Mouse (Mus musculus) small intestine, adult 2 months (tissue): ENCODE measurements around the gene Strada. TPM values are rescaled to one million over a fixed set of nuclear protein-coding genes. Genes with fewer than 3 reads are reported as not detected.
"Not testable (repeated sequence)": the region's sequence is repeated elsewhere in the genome, so short reads cannot be mapped to it uniquely, and the experiment has no call there.

Experiments
- H3K27ac ChIP-seq: fragments of 200-500 bp; 2 replicates; pipeline ENCODE4 v1.5.1; 2012; ENCODE audit warnings: low read depth, low read length, control low read depth, inconsistent platforms; ENCODE audit not compliant: insufficient read depth
- H3K27me3 ChIP-seq: fragments of 200-500 bp; 2 replicates; pipeline ENCODE4 v1.6.1; 2012; ENCODE audit warnings: mild to moderate bottlenecking, moderate library complexity, low read length, inconsistent platforms; ENCODE audit not compliant: control insufficient read depth, insufficient read depth
- H3K36me3 ChIP-seq: fragments of 200-500 bp; 2 replicates; pipeline ENCODE4 v1.6.1; 2012; ENCODE audit warnings: mild to moderate bottlenecking, low read length, control low read depth, inconsistent platforms; ENCODE audit not compliant: control insufficient read depth, insufficient read depth
- H3K4me1 ChIP-seq: fragments of 200-500 bp; 2 replicates; pipeline ENCODE4 v1.6.1; 2012; ENCODE audit warnings: low read length, inconsistent platforms, mixed read lengths; ENCODE audit not compliant: control insufficient read depth, insufficient read depth, insufficient read length
- H3K4me3 ChIP-seq: fragments of 200-500 bp; 2 replicates; pipeline ENCODE4 v1.5.1; 2012; ENCODE audit warnings: low read depth, mild to moderate bottlenecking, control low read depth, inconsistent platforms, low read length, moderate library complexity
- CTCF ChIP-seq: fragments of 200-500 bp; IDR thresholded peaks from 2 replicates; pipeline ENCODE4 v1.5.1; 2012; ENCODE audit warnings: low read depth, mild to moderate bottlenecking, control low read depth, inconsistent platforms, low read length, moderate library complexity, mixed read lengths; ENCODE audit not compliant: insufficient replicate concordance, insufficient read length; ENCODE audit errors: extremely low read depth
- POLR2A ChIP-seq: fragments of 200-500 bp; IDR thresholded peaks from 2 replicates; pipeline ENCODE4 v1.6.1; 2012; ENCODE audit warnings: low read depth, mild to moderate bottlenecking, control low read depth, inconsistent platforms, low read length, moderate library complexity
- WGBS: fragments of 180-500 bp; shearing (Covaris S2); methylation state at CpG from one replicate; pipeline ENCODE4 v1.1.7; 2018; 5-methylcytosine and 5-hydroxymethylcytosine counted together
- polyA plus RNA-seq: library from polyadenylated mRNA; depleted of rRNA; stranded (reverse); fragments of >200 nt; gene quantifications from 2 replicates; pipeline ENCODE4 v1.2.3, GENCODE M21; 2012

The Strada gene
- polyA plus RNA-seq, 1 experiment = 7.4 TPM

DNA sequence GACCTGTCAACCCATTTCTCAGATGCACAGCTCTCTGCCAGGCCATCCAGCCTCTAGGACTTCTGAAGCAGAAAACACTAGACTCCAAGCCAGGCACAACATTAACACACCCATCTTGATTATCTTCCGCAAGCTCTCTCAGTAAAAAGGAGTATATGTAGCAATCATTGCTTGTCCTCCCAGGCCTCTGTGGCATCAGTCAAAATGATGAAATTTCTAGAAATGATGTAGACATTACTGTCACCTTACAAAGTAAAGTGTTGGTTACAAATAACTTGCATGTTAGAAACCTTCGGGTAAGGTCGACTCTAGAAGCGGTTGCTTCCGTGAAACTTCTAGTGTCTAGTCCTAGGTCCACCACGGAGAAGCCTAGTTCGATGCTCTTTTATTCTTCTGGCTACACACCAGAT lies 13.5 kb upstream of the Strada start:
- Histone ChIP-seq H3K36me3 (peaks cover 15% of the 10 kb centered on the region), H3K27ac (peak overlapping the region; percentile 67), H3K27me3 (no peaks in the 10 kb centered on the region), H3K4me3 (no peak overlapping the region), H3K4me1 (peaks cover 6% of the 10 kb centered on the region; the same call in 1 of the 2 replicates)
- TF ChIP-seq POLR2A = no peak
- TF ChIP-seq CTCF = no peak
- 5% methylated on average over 7 of the region's 7 CpGs for WGBS

DNA sequence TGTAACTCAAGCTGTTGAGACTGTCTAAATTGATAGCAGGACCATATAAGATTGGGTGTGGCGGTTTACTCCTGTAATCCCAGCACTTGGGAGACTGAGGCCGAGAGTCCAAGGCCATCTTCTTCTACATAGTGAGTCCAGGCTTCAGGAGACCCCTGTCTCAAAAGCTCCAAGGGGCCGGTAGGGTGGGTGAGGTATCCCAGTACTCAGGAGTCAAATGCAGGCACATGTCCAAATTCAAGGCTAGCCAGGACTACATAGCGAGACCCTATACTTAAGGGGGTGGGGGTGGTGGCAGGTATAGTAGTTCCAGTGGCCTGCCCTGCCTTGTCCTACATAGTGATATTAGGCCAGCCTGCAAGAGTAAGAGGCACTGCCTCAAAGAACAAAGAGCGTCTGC lies 12.9 kb upstream of the Strada start:
- H3K4me3 ChIP-seq = no peak overlapping the region
- TF ChIP-seq CTCF (no peak), POLR2A (no peak)
- H3K4me1 ChIP-seq = peaks cover 6% of the 10 kb centered on the region; the same call in 1 of the 2 replicates
- H3K27ac ChIP-seq = no peak overlapping the region
- WGBS = 67% methylated on average over 5 of the region's 5 CpGs
- H3K27me3 ChIP-seq = no peaks in the 10 kb centered on the region
- H3K36me3 ChIP-seq = peaks cover 20% of the 10 kb centered on the region

DNA sequence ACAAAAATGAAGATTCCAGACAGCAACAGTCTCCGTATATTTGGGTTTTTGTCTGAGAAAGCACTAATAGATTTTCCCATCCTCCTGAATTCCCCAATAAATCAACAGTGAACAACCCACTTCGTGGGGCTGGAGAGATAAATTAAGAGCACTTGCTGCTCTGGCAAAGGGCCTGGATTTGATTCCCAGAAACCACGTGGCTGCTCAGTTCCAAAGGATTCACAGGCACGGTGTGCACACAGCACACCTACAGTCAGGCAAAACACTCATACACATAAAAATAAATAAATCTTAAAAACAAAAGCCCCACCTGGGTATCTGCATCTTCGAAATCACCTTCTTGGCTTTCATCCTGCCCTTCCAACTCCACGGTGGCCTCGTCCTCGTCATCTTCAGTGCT lies 10.8 kb upstream of the Strada start:
- Histone ChIP-seq H3K27ac (no peak overlapping the region), H3K36me3 (peaks cover 35% of the 10 kb centered on the region), H3K27me3 (no peaks in the 10 kb centered on the region), H3K4me3 (no peak overlapping the region), H3K4me1 (peaks cover 6% of the 10 kb centered on the region; the same call in 1 of the 2 replicates)
- 81% methylated on average over 8 of the region's 8 CpGs for WGBS
- TF ChIP-seq POLR2A = no peak
- no peak for TF ChIP-seq CTCF

DNA sequence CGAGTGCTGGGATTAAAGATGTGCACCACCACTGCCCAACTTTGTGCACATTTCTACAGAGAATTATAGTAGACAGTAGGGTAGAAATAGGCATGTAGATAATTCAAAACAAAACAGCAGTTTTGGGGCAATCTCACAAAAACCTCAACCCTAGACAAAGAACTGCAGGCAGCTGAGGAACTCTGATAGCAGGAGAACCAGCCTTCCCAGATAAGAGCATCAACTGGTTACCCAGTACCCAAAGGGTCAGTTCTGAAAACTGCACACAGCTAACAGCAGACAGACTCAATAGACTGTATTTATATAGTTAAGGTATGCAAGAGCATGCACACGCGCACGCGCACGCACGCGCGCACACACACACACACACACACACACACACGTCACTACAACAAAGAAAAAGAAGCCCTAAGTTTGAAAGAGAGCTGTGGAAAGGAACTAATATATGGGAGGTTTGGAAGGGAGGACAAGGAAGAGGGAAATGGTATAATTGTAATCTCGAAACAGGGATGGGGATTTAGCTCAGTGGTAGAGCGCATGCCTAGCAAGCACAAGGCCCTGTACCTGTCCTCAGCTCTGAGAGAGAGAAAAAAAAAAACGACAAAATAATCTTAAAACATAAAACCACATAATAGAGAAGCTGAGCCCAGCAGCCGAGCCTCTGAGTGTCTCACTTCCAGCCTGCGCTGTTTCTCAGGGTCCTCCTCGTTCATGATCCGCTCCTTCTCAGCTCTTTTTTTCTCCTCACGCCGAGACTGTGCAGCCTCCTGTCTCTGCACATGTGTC lies 438 bp downstream of the Strada start:
- TF ChIP-seq POLR2A (no peak), CTCF (no peak)
- 86% methylated on average over 19 of the region's 19 CpGs for WGBS
- H3K27ac ChIP-seq = no peak overlapping the region
- H3K36me3 ChIP-seq = peaks cover 47% of the 10 kb centered on the region
- no peaks in the 10 kb centered on the region for H3K4me1 ChIP-seq
- H3K4me3 ChIP-seq = no peak overlapping the region
- H3K27me3 ChIP-seq = no peaks in the 10 kb centered on the region

DNA sequence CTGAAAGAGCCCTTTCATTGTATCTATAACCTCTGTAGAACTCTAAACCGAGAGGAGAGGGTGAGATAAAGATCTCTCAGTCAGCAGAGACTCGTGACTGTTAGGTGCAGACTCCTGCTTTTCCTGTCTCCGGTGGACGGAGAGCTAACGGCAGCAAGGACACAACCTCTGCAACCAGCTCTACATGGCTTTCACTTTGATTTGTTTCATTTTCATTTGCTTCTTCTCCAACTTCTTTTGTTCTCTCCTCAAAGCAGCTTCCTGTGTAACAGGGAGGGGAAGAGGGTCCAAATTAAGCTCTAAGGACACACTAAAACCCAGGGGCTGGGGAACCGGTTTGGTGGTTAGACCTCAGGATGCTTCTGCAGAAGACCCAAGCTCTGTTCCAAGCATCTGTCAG lies 1.2 kb downstream of the Strada start:
- TF ChIP-seq POLR2A (no peak), CTCF (no peak)
- H3K4me1 ChIP-seq = no peaks in the 10 kb centered on the region
- H3K27ac ChIP-seq = peak overlapping the region; percentile 20; the same call in 1 of the 2 replicates
- H3K27me3 ChIP-seq = no peaks in the 10 kb centered on the region
- no peak overlapping the region for H3K4me3 ChIP-seq
- 66% methylated on average over 6 of the region's 6 CpGs for WGBS
- peaks cover 43% of the 10 kb centered on the region for H3K36me3 ChIP-seq

DNA sequence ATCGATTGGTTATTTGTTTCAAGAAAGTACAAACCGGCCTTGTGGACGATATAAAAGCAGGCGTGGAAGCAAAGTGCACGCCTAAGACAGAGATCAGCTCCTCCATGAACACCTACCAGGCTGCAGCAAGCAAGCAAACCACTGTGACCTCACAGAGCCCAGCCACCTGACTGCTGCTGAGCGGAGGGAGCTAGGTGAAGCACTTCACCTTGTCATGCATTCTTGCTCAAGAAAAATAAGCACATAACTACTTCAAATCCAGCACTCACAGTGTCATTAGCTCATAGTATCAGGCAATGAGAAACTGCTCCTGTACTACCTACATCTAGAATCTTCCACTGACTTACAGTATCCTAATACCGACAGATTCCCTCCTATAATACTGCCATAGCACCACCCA lies 2.0 kb downstream of the Strada start:
- H3K36me3 ChIP-seq = peaks cover 36% of the 10 kb centered on the region
- H3K27me3 ChIP-seq = not testable (repeated sequence)

DNA sequence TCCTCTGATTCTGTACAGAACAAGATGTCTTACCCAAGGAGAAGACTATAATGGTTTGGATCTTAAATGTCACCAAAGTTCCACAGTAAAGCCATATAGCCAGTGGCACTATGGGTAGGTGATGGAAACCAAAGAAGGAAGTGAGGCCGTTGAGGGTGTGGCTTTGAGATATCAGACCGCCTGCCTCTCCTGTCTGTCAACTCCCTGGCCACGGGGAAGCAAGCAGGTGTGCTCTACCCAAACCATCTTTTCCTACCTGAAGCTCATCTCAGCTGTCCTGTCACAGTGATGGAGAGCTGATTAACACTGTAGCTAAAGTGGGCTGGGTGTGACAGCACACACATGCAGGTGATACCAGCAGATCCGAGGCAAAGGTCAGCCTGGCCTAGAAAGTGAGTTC lies 3.7 kb downstream of the Strada start:
- H3K27me3 ChIP-seq = no peaks in the 10 kb centered on the region
- no peak overlapping the region for H3K27ac ChIP-seq
- no peak for TF ChIP-seq CTCF
- TF ChIP-seq POLR2A = no peak
- H3K4me1 ChIP-seq = no peaks in the 10 kb centered on the region
- H3K4me3 ChIP-seq = no peak overlapping the region
- H3K36me3 ChIP-seq = peaks cover 24% of the 10 kb centered on the region
- 32% methylated on average over 4 of the region's 4 CpGs for WGBS

More for the DNA sequence above, 2.0 kb downstream of the Strada start:
- not testable (repeated sequence) for H3K4me3 ChIP-seq, H3K4me1 ChIP-seq, H3K27ac ChIP-seq
- WGBS = 89% methylated on average over 7 of the region's 7 CpGs

DNA sequence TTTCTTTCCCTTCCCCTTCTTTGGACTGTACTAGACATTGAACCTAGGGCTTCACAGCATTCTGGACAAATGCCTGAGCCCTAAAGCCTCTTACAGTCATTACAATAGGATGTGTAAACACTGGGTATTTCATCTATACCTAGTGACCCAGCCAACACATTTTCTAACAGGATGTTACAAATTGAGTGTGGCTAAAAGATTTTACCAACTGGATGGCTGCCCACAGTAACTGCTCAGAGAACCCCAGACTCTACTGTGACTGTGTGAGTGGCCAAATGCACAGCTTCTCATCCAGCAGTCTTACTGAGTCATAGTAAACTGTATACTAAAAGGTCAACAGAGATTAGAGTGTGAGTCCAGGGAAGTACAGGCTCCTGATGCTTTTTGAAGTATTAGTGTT lies 6.6 kb downstream of the Strada start:
- 0 out of 2 replicates have a peak, but pooled peaks cover 3% of the 10 kb centered on the region for H3K36me3 ChIP-seq
- H3K4me3 ChIP-seq = no peak overlapping the region
- H3K27ac ChIP-seq = no peak overlapping the region
- no peaks in the 10 kb centered on the region for H3K4me1 ChIP-seq
- TF ChIP-seq POLR2A (no peak), CTCF (no peak)
- H3K27me3 ChIP-seq = no peaks in the 10 kb centered on the region
